Mouse (Mus musculus): ENCODE data around the gene 1300017J02Rik.

DNA sequence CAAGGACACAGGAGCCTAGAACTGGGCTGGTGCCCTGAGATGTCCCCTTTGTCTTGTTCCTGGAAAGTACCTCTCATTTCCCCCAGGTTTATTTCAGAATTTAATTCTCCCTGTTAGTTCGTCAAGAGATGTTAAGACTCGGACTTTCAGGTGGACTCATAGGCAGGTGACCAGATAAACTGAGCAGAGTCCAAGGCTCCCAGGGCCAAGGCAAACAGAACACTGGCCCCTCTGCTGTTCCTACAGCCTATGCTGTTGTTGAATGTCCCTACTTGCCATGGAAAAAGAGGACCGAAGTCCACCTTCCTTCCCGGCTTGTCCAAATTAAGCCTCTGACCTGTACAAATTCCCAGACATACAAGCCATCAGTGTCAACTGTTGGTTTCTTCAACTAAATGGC lies 61.2 kb downstream of the 1300017J02Rik start:
- TF ChIP-seq CTCF (IDR thresholded peaks at IDR 0.05; ENCODE audit: low read depth, low read length): no peak
- TF ChIP-seq POLR2A (IDR thresholded peaks at IDR 0.05; ENCODE audit: borderline replicate concordance, low read depth, low read length): no peak
